Mouse (Mus musculus) midbrain, embryonic 13.5 days (tissue): Measurements from ENCODE around the gene Olfr328. TPM values are rescaled to one million over a fixed set of nuclear protein-coding genes. Genes with fewer than 3 reads are reported as not detected.
"Not testable (repeated sequence)": the region's sequence is repeated elsewhere in the genome, so short reads cannot be mapped to it uniquely, and the experiment has no call there.

Experiments
- ATAC-seq: fragments of 200-750 bp; cut with Nextera tagmentation; 2 replicates; pipeline ENCODE4 v1.8.0; 2017; ENCODE audit warnings: mild to moderate bottlenecking, moderate TSS enrichment, moderate library complexity
- H3K27ac ChIP-seq: fragments of 300-500 bp; sonication (generic); 2 replicates; pipeline ENCODE4 v1.5.1; 2015; ENCODE audit warnings: inconsistent platforms, mild to moderate bottlenecking, moderate library complexity
- H3K27me3 ChIP-seq: fragments of 300-500 bp; sonication (generic); 2 replicates; pipeline ENCODE4 v1.6.1; 2015; ENCODE audit warnings: mild to moderate bottlenecking, inconsistent platforms
- H3K36me3 ChIP-seq: fragments of 300-500 bp; sonication (generic); 2 replicates; pipeline ENCODE4 v1.6.1; 2015; ENCODE audit warnings: mild to moderate bottlenecking, inconsistent platforms
- H3K4me1 ChIP-seq: fragments of 300-500 bp; sonication (generic); replicated peaks from 2 replicates; pipeline ENCODE4 v1.6.1; 2015; ENCODE audit warnings: inconsistent platforms
- H3K4me2 ChIP-seq: fragments of 300-500 bp; sonication (generic); replicated peaks from 2 replicates; pipeline ENCODE4 v1.6.1; 2015; ENCODE audit warnings: moderate library complexity, mild to moderate bottlenecking, inconsistent platforms
- H3K4me3 ChIP-seq: fragments of 300-500 bp; sonication (generic); replicated peaks from 2 replicates; pipeline ENCODE4 v1.5.1; 2015; ENCODE audit warnings: mild to moderate bottlenecking, inconsistent platforms
- H3K9ac ChIP-seq: fragments of 300-500 bp; sonication (generic); replicated peaks from 2 replicates; pipeline ENCODE4 v1.6.1; 2015; ENCODE audit warnings: mild to moderate bottlenecking, inconsistent platforms
- H3K9me3 ChIP-seq: fragments of 300-500 bp; sonication (generic); 2 replicates; pipeline ENCODE4 v1.6.1; 2016; ENCODE audit warnings: mild to moderate bottlenecking, inconsistent platforms
- WGBS: fragments of 180-500 bp; shearing (Covaris S2); methylation state at CpG from one replicate; pipeline ENCODE4 v1.1.7; 2015; 5-methylcytosine and 5-hydroxymethylcytosine counted together
- polyA plus RNA-seq: library from polyadenylated mRNA; unstranded; fragments of >200 nt; fragmentation: Nextera tagmentation; extraction: Ambion mirVana; gene quantifications from 2 replicates; pipeline ENCODE4 v1.2.1, GENCODE M21; 2015

Gene Olfr328
- polyA plus RNA-seq, 1 experiment from 2014 or later: 0.07 TPM

- no peak for ATAC-seq
- Histone ChIP-seq H3K4me1 (no peaks in the 10 kb centered on the region), H3K4me3 (no peak within 1 kb of the TSS), H3K27ac (no peak within 1 kb of the TSS), H3K36me3 (no peaks in the 10 kb centered on the region), H3K4me2 (no peak within 1 kb of the TSS), H3K9ac (no peak within 1 kb of the TSS), H3K27me3 (no peaks in the 10 kb centered on the region), H3K9me3 (no peaks in the 10 kb centered on the region)
- 82% methylated on average over 5 of the region's 5 CpGs for WGBS
Observed at GRCm38 (mm10) chr11:58546322-58546721, 9.1 kb downstream of the Olfr328 start, which contains the start of gene Olfr329-ps. Olfr329-ps (minus strand) TSS chr11:58546422.

- H3K27ac ChIP-seq, H3K4me2 ChIP-seq, H3K9ac ChIP-seq, H3K4me3 ChIP-seq, H3K27me3 ChIP-seq, H3K4me1 ChIP-seq, H3K36me3 ChIP-seq, H3K9me3 ChIP-seq, ATAC-seq: not testable (repeated sequence)
Observed at GRCm38 (mm10) chr11:58534736-58535135, 20.7 kb downstream of the Olfr328 start, which contains the start of gene Olfr330. Olfr330 (minus strand) TSS chr11:58534836.

GRCm38 (mm10) chr11:58519756-58520155 lies 35.7 kb downstream of the Olfr328 start:
- not testable (repeated sequence) for H3K4me1 ChIP-seq, H3K4me2 ChIP-seq, H3K27me3 ChIP-seq, H3K9me3 ChIP-seq, H3K9ac ChIP-seq, H3K4me3 ChIP-seq, H3K36me3 ChIP-seq, ATAC-seq, H3K27ac ChIP-seq
- 92% methylated on average over 7 of the region's 9 CpGs for WGBS

GRCm38 (mm10) chr11:58518916-58519315 lies 36.5 kb downstream of the Olfr328 start:
- H3K27me3 ChIP-seq, H3K9ac ChIP-seq, H3K4me3 ChIP-seq, H3K4me1 ChIP-seq, H3K4me2 ChIP-seq, ATAC-seq, H3K9me3 ChIP-seq, H3K27ac ChIP-seq, H3K36me3 ChIP-seq: not testable (repeated sequence)
- WGBS: 92% methylated on average over 17 of the region's 18 CpGs

- H3K4me2 ChIP-seq, H3K36me3 ChIP-seq, H3K9me3 ChIP-seq, H3K4me3 ChIP-seq, H3K27ac ChIP-seq, ATAC-seq, H3K9ac ChIP-seq, H3K4me1 ChIP-seq, H3K27me3 ChIP-seq: not testable (repeated sequence)
- WGBS: 88% methylated on average over 19 of the region's 19 CpGs
Observed at GRCm38 (mm10) chr11:58509058-58509457, 46.4 kb downstream of the Olfr328 start.

GRCm38 (mm10) chr11:58502472-58502871 lies 53.0 kb downstream of the Olfr328 start, which contains the start of gene Olfr331:
Olfr331 (minus strand) TSS chr11:58502572.
- H3K9me3 ChIP-seq, H3K4me2 ChIP-seq, H3K27me3 ChIP-seq, H3K4me3 ChIP-seq, H3K4me1 ChIP-seq, H3K36me3 ChIP-seq, H3K9ac ChIP-seq, ATAC-seq, H3K27ac ChIP-seq: not testable (repeated sequence)

Other genes with a start within 250 kb of the Olfr328 start
- 26.0 and 28.8 TPM in 2 replicates for gene Zfp692, start 248.6 kb downstream of the Olfr328 start, polyA plus RNA-seq
- gene Zfp672, start 225.3 kb downstream of the Olfr328 start, polyA plus RNA-seq: 38.6 and 39.7 TPM in 2 replicates
- 48.4 and 50.7 TPM in 2 replicates for gene Sh3bp5l, start 224.9 kb downstream of the Olfr328 start, polyA plus RNA-seq
- gene Lypd8, start 176.6 kb downstream of the Olfr328 start, polyA plus RNA-seq: 0.73 TPM in 1 of 2 replicates, not detected in the other
- not detected in 2 replicates for gene 1810065E05Rik, start 134.5 kb downstream of the Olfr328 start, polyA plus RNA-seq
- gene Gm12253, start 123.1 kb downstream of the Olfr328 start, polyA plus RNA-seq: not detected in 2 replicates
- gene Lypd9, start 102.7 kb downstream of the Olfr328 start, polyA plus RNA-seq: not detected in 2 replicates
- not detected in 2 replicates for gene Olfr30, start 93.4 kb downstream of the Olfr328 start, polyA plus RNA-seq
- gene Olfr332, start 63.1 kb downstream of the Olfr328 start, polyA plus RNA-seq: not detected in 2 replicates
- not detected in 2 replicates for gene Olfr331, start 53.1 kb downstream of the Olfr328 start, polyA plus RNA-seq
- not detected in 2 replicates for gene Olfr330, start 20.8 kb downstream of the Olfr328 start, polyA plus RNA-seq
- not detected in 2 replicates for gene Olfr329-ps, start 9.2 kb downstream of the Olfr328 start, polyA plus RNA-seq
- not detected in 2 replicates for gene Olfr224, start 14.9 kb upstream of the Olfr328 start, polyA plus RNA-seq
- gene Olfr325, start 22.1 kb upstream of the Olfr328 start, polyA plus RNA-seq: not detected in 2 replicates
- not detected in 2 replicates for gene Olfr324, start 39.5 kb upstream of the Olfr328 start, polyA plus RNA-seq
- gene 2210407C18Rik, start 60.4 kb upstream of the Olfr328 start, polyA plus RNA-seq: not detected in 2 replicates
- not detected in 2 replicates for gene Olfr323, start 74.9 kb upstream of the Olfr328 start, polyA plus RNA-seq
- 0.07 and 0.12 TPM in 2 replicates for gene Trim58, start 84.8 kb upstream of the Olfr328 start, polyA plus RNA-seq
- not detected in 2 replicates for gene Olfr322, start 103.1 kb upstream of the Olfr328 start, polyA plus RNA-seq
- gene Olfr320, start 125.5 kb upstream of the Olfr328 start, polyA plus RNA-seq: not detected in 2 replicates
- gene Olfr319, start 143.5 kb upstream of the Olfr328 start, polyA plus RNA-seq: not detected in 2 replicates
- gene Olfr318, start 168.4 kb upstream of the Olfr328 start, polyA plus RNA-seq: not detected in 2 replicates
- gene Olfr317, start 183.6 kb upstream of the Olfr328 start, polyA plus RNA-seq: 0.12 and 0.23 TPM in 2 replicates
- gene Olfr316, start 197.1 kb upstream of the Olfr328 start, polyA plus RNA-seq: not detected in 2 replicates
- not detected in 2 replicates for gene Olfr315, start 217.6 kb upstream of the Olfr328 start, polyA plus RNA-seq
- gene Olfr314, start 227.3 kb upstream of the Olfr328 start, polyA plus RNA-seq: not detected in 2 replicates
- 2.4 and 7.3 TPM in 2 replicates for gene Fam183b, start 246.3 kb upstream of the Olfr328 start, polyA plus RNA-seq